Mouse (Mus musculus): ENCODE results near the gene Tsku. TPM values are rescaled to one million over a fixed set of nuclear protein-coding genes. Genes with fewer than 3 reads are reported as not detected.

The Tsku gene
- polyA plus RNA-seq, 1 experiment from 2014 or later: 7.7 TPM

- Histone ChIP-seq H3K4me3 (no peak overlapping the region), H3K9me3 (replicated peaks) (no peaks in the 10 kb centered on the region), H3K36me3 (no peaks in the 10 kb centered on the region), H3K27me3 (ENCODE audit: low read depth, poor library complexity, severe bottlenecking) (no peaks in the 10 kb centered on the region), H3K27ac (replicated peaks) (no peak overlapping the region), H3K4me1 (no peaks in the 10 kb centered on the region; the same call in 1 of the 2 replicates)
- 56% methylated on average over 2 of the region's 2 CpGs for WGBS
- DNase-seq (ENCODE audit: low spot score): no peak
Observed at GRCm38 (mm10) chr7:98316568-98316967, 44.6 kb downstream of the Tsku start.

- Histone ChIP-seq H3K27me3 (ENCODE audit: low read depth, poor library complexity, severe bottlenecking) (peaks cover 3% of the 10 kb centered on the region), H3K4me1 (no peaks in the 10 kb centered on the region; the same call in 1 of the 2 replicates), H3K9me3 (replicated peaks) (no peaks in the 10 kb centered on the region), H3K27ac (replicated peaks) (no peak overlapping the region), H3K4me3 (no peak overlapping the region), H3K36me3 (no peaks in the 10 kb centered on the region)
- 85% methylated on average over 2 of the region's 2 CpGs for WGBS
- no peak for DNase-seq (ENCODE audit: low spot score)
Observed at GRCm38 (mm10) chr7:98315087-98315486, 46.0 kb downstream of the Tsku start.

GRCm38 (mm10) chr7:98312185-98312920, 48.8 kb downstream of the Tsku start:
- 75% methylated on average over 4 of the region's 4 CpGs for WGBS
- no peaks in the 10 kb centered on the region for H3K36me3 ChIP-seq
- H3K27me3 ChIP-seq (ENCODE audit: low read depth, poor library complexity, severe bottlenecking): peaks cover 11% of the 10 kb centered on the region
- no peak overlapping the region for H3K27ac ChIP-seq (replicated peaks)
- no peaks in the 10 kb centered on the region for H3K9me3 ChIP-seq (replicated peaks)
- no peak for DNase-seq (ENCODE audit: low spot score)
- peaks cover 19% of the 10 kb centered on the region for H3K4me1 ChIP-seq
- no peak overlapping the region for H3K4me3 ChIP-seq

- DNase-seq (ENCODE audit: low spot score): no peak
- Histone ChIP-seq H3K27ac (replicated peaks) (no peak overlapping the region), H3K9me3 (replicated peaks) (no peaks in the 10 kb centered on the region), H3K36me3 (no peaks in the 10 kb centered on the region), H3K4me1 (peaks cover 19% of the 10 kb centered on the region), H3K27me3 (ENCODE audit: low read depth, poor library complexity, severe bottlenecking) (peaks cover 11% of the 10 kb centered on the region), H3K4me3 (no peak overlapping the region)
- 71% methylated on average over 6 of the region's 6 CpGs for WGBS
Observed at GRCm38 (mm10) chr7:98310266-98310665, 50.9 kb downstream of the Tsku start.

- Histone ChIP-seq H3K36me3 (no peaks in the 10 kb centered on the region), H3K27me3 (ENCODE audit: low read depth, poor library complexity, severe bottlenecking) (peaks cover 11% of the 10 kb centered on the region), H3K27ac (replicated peaks) (peak overlapping the region; percentile 83), H3K4me1 (peaks cover 19% of the 10 kb centered on the region), H3K4me3 (peak overlapping the region; percentile 89), H3K9me3 (replicated peaks) (no peaks in the 10 kb centered on the region)
- DNase-seq (ENCODE audit: low spot score): peak; percentile 95
- under 1% methylated on average over 53 of the region's 53 CpGs for WGBS
Observed at GRCm38 (mm10) chr7:98309219-98310030, 51.7 kb downstream of the Tsku start.

- peaks cover 11% of the 10 kb centered on the region for H3K27me3 ChIP-seq (ENCODE audit: low read depth, poor library complexity, severe bottlenecking)
- no peaks in the 10 kb centered on the region for H3K9me3 ChIP-seq (replicated peaks)
- peaks cover 19% of the 10 kb centered on the region for H3K4me1 ChIP-seq
- H3K36me3 ChIP-seq: no peaks in the 10 kb centered on the region
- H3K4me3 ChIP-seq: peak overlapping the region; percentile 89
- under 1% methylated on average over 33 of the region's 33 CpGs for WGBS
- no peak for DNase-seq (ENCODE audit: low spot score)
- H3K27ac ChIP-seq (replicated peaks): peak overlapping the region; percentile 83
Observed at GRCm38 (mm10) chr7:98308607-98309218, 52.4 kb downstream of the Tsku start.

GRCm38 (mm10) chr7:98307921-98308606, 53.1 kb downstream of the Tsku start:
- peaks cover 19% of the 10 kb centered on the region for H3K4me1 ChIP-seq
- peak overlapping the region; percentile 89 for H3K4me3 ChIP-seq
- DNase-seq (ENCODE audit: low spot score): no peak
- peaks cover 11% of the 10 kb centered on the region for H3K27me3 ChIP-seq (ENCODE audit: low read depth, poor library complexity, severe bottlenecking)
- WGBS: 56% methylated on average over 9 of the region's 9 CpGs
- no peaks in the 10 kb centered on the region for H3K9me3 ChIP-seq (replicated peaks)
- 0 out of 2 replicates have a peak overlapping the region, but pooled peaks have one; percentile 83 for H3K27ac ChIP-seq (replicated peaks)
- no peaks in the 10 kb centered on the region for H3K36me3 ChIP-seq

- H3K4me1 ChIP-seq: peaks cover 19% of the 10 kb centered on the region
- DNase-seq (ENCODE audit: low spot score): no peak
- H3K27ac ChIP-seq (replicated peaks): no peak overlapping the region
- peaks cover 11% of the 10 kb centered on the region for H3K27me3 ChIP-seq (ENCODE audit: low read depth, poor library complexity, severe bottlenecking)
- no peaks in the 10 kb centered on the region for H3K36me3 ChIP-seq
- no peak overlapping the region for H3K4me3 ChIP-seq
- H3K9me3 ChIP-seq (replicated peaks): no peaks in the 10 kb centered on the region
- 98% methylated on average over 2 of the region's 2 CpGs for WGBS
Observed at GRCm38 (mm10) chr7:98307411-98307810, 53.7 kb downstream of the Tsku start.

Other genes with a start within 250 kb of the Tsku start
- 17.7 and 19.2 TPM in 2 replicates for gene Myo7a, start 241.8 kb downstream of the Tsku start, polyA plus RNA-seq (2016; fragmentation: Nextera tagmentation; extraction: Ambion mirVana)
- gene Omp, start 215.8 kb downstream of the Tsku start, polyA plus RNA-seq (2016; fragmentation: Nextera tagmentation; extraction: Ambion mirVana): 0.10 TPM in 2 replicates
- 6.4 and 7.0 TPM in 2 replicates for gene Capn5, start 183.1 kb downstream of the Tsku start, polyA plus RNA-seq (2016; fragmentation: Nextera tagmentation; extraction: Ambion mirVana)
- gene B3gnt6, start 161.8 kb downstream of the Tsku start, polyA plus RNA-seq (2016; fragmentation: Nextera tagmentation; extraction: Ambion mirVana): 0.06 TPM in 1 of 2 replicates, not detected in the other
- 19.4 and 19.5 TPM in 2 replicates for gene Acer3, start 40.1 kb downstream of the Tsku start, polyA plus RNA-seq (2016; fragmentation: Nextera tagmentation; extraction: Ambion mirVana)
- gene Gucy2d, start 79.1 kb upstream of the Tsku start, polyA plus RNA-seq (2016; fragmentation: Nextera tagmentation; extraction: Ambion mirVana): not detected in 2 replicates
- 5.2 and 5.7 TPM in 2 replicates for gene Lrrc32, start 128.0 kb upstream of the Tsku start, polyA plus RNA-seq (2016; fragmentation: Nextera tagmentation; extraction: Ambion mirVana)